Mouse (Mus musculus): ENCODE results near the gene Rbms3.

GRCm38 (mm10) chr9:116728093-116728492 lies 901.6 kb downstream of the Rbms3 start:
- TF ChIP-seq POLR2A (IDR thresholded peaks at IDR 0.05; ENCODE audit: low read depth, low read length) = no peak
- TF ChIP-seq CTCF (conservative IDR thresholded peaks at IDR 0.05; ENCODE audit: insufficient read depth, insufficient read length, low read depth, low read length) = no peak
